Mouse (Mus musculus): ENCODE results near the gene Gm17428. TPM values are rescaled to one million over a fixed set of nuclear protein-coding genes. Genes with fewer than 3 reads are reported as not detected.
"Not testable (repeated sequence)": the region's sequence is repeated elsewhere in the genome, so short reads cannot be mapped to it uniquely, and the experiment has no call there.

Gm17428 gene
- polyA plus RNA-seq, 1 experiment from 2014 or later, result not detected

- no peaks in the 10 kb centered on the region for H3K9me3 ChIP-seq
- peak within 1 kb of the TSS; percentile 16; the same call in 1 of the 2 replicates for H3K9ac ChIP-seq
- H3K27me3 ChIP-seq, result no peaks in the 10 kb centered on the region
- peaks cover 29% of the 10 kb centered on the region for H3K4me1 ChIP-seq
- no peaks in the 10 kb centered on the region for H3K36me3 ChIP-seq
- ATAC-seq (ENCODE audit: borderline replicate concordance, extremely low read depth, low FRiP score, low TSS enrichment), result no peak
- H3K4me3 ChIP-seq, result no peak within 1 kb of the TSS
- H3K27ac ChIP-seq, result peak within 1 kb of the TSS; percentile 82
- H3K4me2 ChIP-seq, result peak within 1 kb of the TSS; percentile 31; the same call in 1 of the 2 replicates
- 39% methylated on average over 11 of the region's 11 CpGs for WGBS
Measured at GRCm38 (mm10) chr14:54994136-54994868, 17.6 kb downstream of the Gm17428 start, which contains the start of gene Myh7. Gene Myh7 (minus strand): TSS chr14:54994626.

GRCm38 (mm10) chr14:54994869-54995186, 18.1 kb downstream of the Gm17428 start:
- Histone ChIP-seq H3K27me3 (no peaks in the 10 kb centered on the region), H3K4me2 (no peak overlapping the region), H3K36me3 (no peaks in the 10 kb centered on the region), H3K27ac (peak overlapping the region; percentile 24; the same call in 1 of the 2 replicates), H3K9ac (no peak overlapping the region), H3K4me3 (no peak overlapping the region), H3K4me1 (peaks cover 29% of the 10 kb centered on the region), H3K9me3 (no peaks in the 10 kb centered on the region)
- ATAC-seq (ENCODE audit: borderline replicate concordance, extremely low read depth, low FRiP score, low TSS enrichment), result no peak

- ATAC-seq (ENCODE audit: borderline replicate concordance, extremely low read depth, low FRiP score, low TSS enrichment), result no peak
Measured at GRCm38 (mm10) chr14:54995457-54996138, 18.9 kb downstream of the Gm17428 start.

GRCm38 (mm10) chr14:54996793-54997192, 20.1 kb downstream of the Gm17428 start:
- Histone ChIP-seq H3K9me3 (no peaks in the 10 kb centered on the region), H3K36me3 (no peaks in the 10 kb centered on the region), H3K27me3 (no peaks in the 10 kb centered on the region), H3K4me2 (no peak overlapping the region), H3K4me1 (peaks cover 29% of the 10 kb centered on the region), H3K4me3 (no peak overlapping the region), H3K9ac (no peak overlapping the region), H3K27ac (0 out of 2 replicates have a peak overlapping the region, but pooled peaks have one; percentile 10)
- ATAC-seq (ENCODE audit: borderline replicate concordance, extremely low read depth, low FRiP score, low TSS enrichment), result no peak
- 68% methylated on average over 9 of the region's 9 CpGs for WGBS

More at GRCm38 (mm10) chr14:54995457-54996138, 18.9 kb downstream of the Gm17428 start:
- Histone ChIP-seq H3K4me1 (peaks cover 29% of the 10 kb centered on the region), H3K27ac (0 out of 2 replicates have a peak overlapping the region, but pooled peaks have one; percentile 0), H3K9me3 (no peaks in the 10 kb centered on the region), H3K36me3 (no peaks in the 10 kb centered on the region), H3K27me3 (no peaks in the 10 kb centered on the region), H3K9ac (no peak overlapping the region), H3K4me3 (no peak overlapping the region), H3K4me2 (no peak overlapping the region)
- 48% methylated on average over 14 of the region's 14 CpGs for WGBS

- Histone ChIP-seq H3K36me3 (no peaks in the 10 kb centered on the region), H3K4me3 (no peak overlapping the region), H3K9me3 (no peaks in the 10 kb centered on the region), H3K27me3 (no peaks in the 10 kb centered on the region), H3K27ac (peak overlapping the region; percentile 10; the same call in 1 of the 2 replicates), H3K9ac (no peak overlapping the region), H3K4me1 (peaks cover 35% of the 10 kb centered on the region), H3K4me2 (no peak overlapping the region)
- ATAC-seq (ENCODE audit: borderline replicate concordance, extremely low read depth, low FRiP score, low TSS enrichment), result no peak
- 64% methylated on average over 4 of the region's 4 CpGs for WGBS
Measured at GRCm38 (mm10) chr14:54997297-54997696, 20.6 kb downstream of the Gm17428 start.

- no peak for ATAC-seq (ENCODE audit: borderline replicate concordance, extremely low read depth, low FRiP score, low TSS enrichment)
- Histone ChIP-seq H3K27me3 (no peaks in the 10 kb centered on the region), H3K4me3 (no peak overlapping the region), H3K9ac (no peak overlapping the region), H3K27ac (no peak overlapping the region), H3K36me3 (no peaks in the 10 kb centered on the region), H3K4me2 (no peak overlapping the region), H3K4me1 (peaks cover 42% of the 10 kb centered on the region), H3K9me3 (no peaks in the 10 kb centered on the region)
Measured at GRCm38 (mm10) chr14:54998680-54999079, 21.9 kb downstream of the Gm17428 start.

GRCm38 (mm10) chr14:54999868-55000267, 23.1 kb downstream of the Gm17428 start:
- H3K27ac ChIP-seq; H3K27me3 ChIP-seq; H3K9me3 ChIP-seq; H3K4me3 ChIP-seq; H3K4me2 ChIP-seq; ATAC-seq (ENCODE audit: borderline replicate concordance, extremely low read depth, low FRiP score, low TSS enrichment); H3K9ac ChIP-seq; H3K36me3 ChIP-seq: not testable (repeated sequence)
- peaks cover 42% of the 10 kb centered on the region for H3K4me1 ChIP-seq
- 77% methylated on average over 5 of the region's 5 CpGs for WGBS

- no peak overlapping the region for H3K9ac ChIP-seq
- peaks cover 35% of the 10 kb centered on the region for H3K4me1 ChIP-seq
- no peak for ATAC-seq (ENCODE audit: borderline replicate concordance, extremely low read depth, low FRiP score, low TSS enrichment)
- no peaks in the 10 kb centered on the region for H3K36me3 ChIP-seq
- H3K4me2 ChIP-seq, result no peak overlapping the region
- 81% methylated on average over 6 of the region's 6 CpGs for WGBS
- no peaks in the 10 kb centered on the region for H3K27me3 ChIP-seq
- no peak overlapping the region for H3K4me3 ChIP-seq
- H3K9me3 ChIP-seq, result no peaks in the 10 kb centered on the region
- no peak overlapping the region for H3K27ac ChIP-seq
Measured at GRCm38 (mm10) chr14:55000814-55001213, 24.1 kb downstream of the Gm17428 start.

- 96% methylated on average over 2 of the region's 2 CpGs for WGBS
- no peak for ATAC-seq (ENCODE audit: borderline replicate concordance, extremely low read depth, low FRiP score, low TSS enrichment)
- H3K4me1 ChIP-seq, result peaks cover 35% of the 10 kb centered on the region
- no peaks in the 10 kb centered on the region for H3K9me3 ChIP-seq
- no peaks in the 10 kb centered on the region for H3K36me3 ChIP-seq
- H3K4me2 ChIP-seq, result no peak overlapping the region
- no peak overlapping the region for H3K9ac ChIP-seq
- no peak overlapping the region for H3K4me3 ChIP-seq
- no peak overlapping the region for H3K27ac ChIP-seq
- H3K27me3 ChIP-seq, result no peaks in the 10 kb centered on the region
Measured at GRCm38 (mm10) chr14:55001446-55001845, 24.7 kb downstream of the Gm17428 start.

- 27% methylated on average over 12 of the region's 12 CpGs for WGBS
Measured at GRCm38 (mm10) chr14:55001938-55002686, 25.4 kb downstream of the Gm17428 start.

GRCm38 (mm10) chr14:55002687-55003120, 26.0 kb downstream of the Gm17428 start:
- no peak; the same call in 1 of the 2 replicates for ATAC-seq (ENCODE audit: borderline replicate concordance, extremely low read depth, low FRiP score, low TSS enrichment)
- Histone ChIP-seq H3K27ac (peak overlapping the region; percentile 1; the same call in 1 of the 2 replicates), H3K9ac (0 out of 2 replicates have a peak overlapping the region, but pooled peaks have one; percentile 27)

More at GRCm38 (mm10) chr14:55001938-55002686, 25.4 kb downstream of the Gm17428 start:
- Histone ChIP-seq H3K9ac (peak overlapping the region; percentile 27; the same call in 1 of the 2 replicates), H3K4me2 (peak overlapping the region; percentile 28), H3K36me3 (no peaks in the 10 kb centered on the region), H3K4me1 (peaks cover 35% of the 10 kb centered on the region), H3K4me3 (no peak overlapping the region), H3K27me3 (no peaks in the 10 kb centered on the region), H3K27ac (peak overlapping the region; percentile 16; the same call in 1 of the 2 replicates), H3K9me3 (no peaks in the 10 kb centered on the region)
- ATAC-seq (ENCODE audit: borderline replicate concordance, extremely low read depth, low FRiP score, low TSS enrichment), result peak; percentile 20; the same call in 1 of the 2 replicates

More at GRCm38 (mm10) chr14:55002687-55003120, 26.0 kb downstream of the Gm17428 start:
- no peaks in the 10 kb centered on the region for H3K36me3 ChIP-seq
- no peak overlapping the region for H3K4me3 ChIP-seq
- peaks cover 31% of the 10 kb centered on the region for H3K4me1 ChIP-seq
- H3K4me2 ChIP-seq, result peak overlapping the region; percentile 28
- 17% methylated on average over 7 of the region's 7 CpGs for WGBS
- H3K9me3 ChIP-seq, result no peaks in the 10 kb centered on the region
- H3K27me3 ChIP-seq, result no peaks in the 10 kb centered on the region
